Mouse (Mus musculus) cerebellum, postnatal 4 days (tissue): ENCODE data around the gene Gipc3.

Source experiments
- DNase-seq, 2 experiments: peaks; one replicate each; pipeline ENCODE4 v3.0.0; 2022; ENCODE audit warnings: low spot score in 2 of 2, mixed read lengths in 1 of 2

Gipc3 gene

GRCm38 (mm10) chr10:81321436-81321835 lies 21.6 kb downstream of the Gipc3 start:
- no peak for DNase-seq

- DNase-seq = peak; percentile 93 to 99
These were observed 22.3 kb downstream of the Gipc3 start, which contains the start of gene Cactin for GRCm38 (mm10) chr10:81320550-81321347. Cactin (plus strand) TSS chr10:81321103.

- peak in 1 of 2 experiments; percentile 26 for DNase-seq
These were observed 23.1 kb downstream of the Gipc3 start for GRCm38 (mm10) chr10:81319741-81320549.

- peak in 1 of 2 experiments; percentile 28 for DNase-seq
These were observed 23.8 kb downstream of the Gipc3 start for GRCm38 (mm10) chr10:81319330-81319699.

- peak in 1 of 2 experiments; percentile 26 for DNase-seq
These were observed 24.3 kb downstream of the Gipc3 start for GRCm38 (mm10) chr10:81318589-81319329.

- no peak for DNase-seq
These were observed 25.8 kb downstream of the Gipc3 start for GRCm38 (mm10) chr10:81317273-81317672.

- DNase-seq = peak in 1 of 2 experiments; percentile 32
These were observed 26.6 kb downstream of the Gipc3 start for GRCm38 (mm10) chr10:81316338-81317060.

GRCm38 (mm10) chr10:81315587-81315986 lies 27.5 kb downstream of the Gipc3 start:
- no peak for DNase-seq

GRCm38 (mm10) chr10:81314201-81314600 lies 28.9 kb downstream of the Gipc3 start:
- no peak for DNase-seq

- DNase-seq = no peak
These were observed 29.5 kb downstream of the Gipc3 start for GRCm38 (mm10) chr10:81313581-81313980.

GRCm38 (mm10) chr10:81309571-81309970 lies 33.5 kb downstream of the Gipc3 start:
- no peak for DNase-seq

GRCm38 (mm10) chr10:81306837-81307682 lies 36.0 kb downstream of the Gipc3 start:
- no peak for DNase-seq

- no peak for DNase-seq
These were observed 36.8 kb downstream of the Gipc3 start for GRCm38 (mm10) chr10:81306173-81306668.

- no peak for DNase-seq
These were observed 37.4 kb downstream of the Gipc3 start for GRCm38 (mm10) chr10:81305663-81306062.

- peak in 1 of 2 experiments; percentile 58 for DNase-seq
These were observed 38.3 kb downstream of the Gipc3 start for GRCm38 (mm10) chr10:81304597-81305238.

GRCm38 (mm10) chr10:81303761-81304160 lies 39.3 kb downstream of the Gipc3 start:
- no peak for DNase-seq

GRCm38 (mm10) chr10:81303258-81303657 lies 39.8 kb downstream of the Gipc3 start:
- no peak for DNase-seq

- DNase-seq = no peak
These were observed 40.3 kb downstream of the Gipc3 start for GRCm38 (mm10) chr10:81302781-81303218.

- DNase-seq = no peak
These were observed 40.8 kb downstream of the Gipc3 start for GRCm38 (mm10) chr10:81302288-81302687.

- no peak for DNase-seq
These were observed 41.7 kb downstream of the Gipc3 start for GRCm38 (mm10) chr10:81301321-81301720.
